Mouse (Mus musculus) brain, adult 2 months (tissue): ENCODE results near the gene Odc1.

Source experiments
- DNase-seq: peaks from one replicate; pipeline ENCODE4 v3.0.0; 2011; ENCODE audit warnings: low read depth, low spot score

Gene Odc1

GRCm38 (mm10) chr12:17549421-17549820, 4.8 kb downstream of the Odc1 start:
- peak; percentile 49 for DNase-seq

DNA sequence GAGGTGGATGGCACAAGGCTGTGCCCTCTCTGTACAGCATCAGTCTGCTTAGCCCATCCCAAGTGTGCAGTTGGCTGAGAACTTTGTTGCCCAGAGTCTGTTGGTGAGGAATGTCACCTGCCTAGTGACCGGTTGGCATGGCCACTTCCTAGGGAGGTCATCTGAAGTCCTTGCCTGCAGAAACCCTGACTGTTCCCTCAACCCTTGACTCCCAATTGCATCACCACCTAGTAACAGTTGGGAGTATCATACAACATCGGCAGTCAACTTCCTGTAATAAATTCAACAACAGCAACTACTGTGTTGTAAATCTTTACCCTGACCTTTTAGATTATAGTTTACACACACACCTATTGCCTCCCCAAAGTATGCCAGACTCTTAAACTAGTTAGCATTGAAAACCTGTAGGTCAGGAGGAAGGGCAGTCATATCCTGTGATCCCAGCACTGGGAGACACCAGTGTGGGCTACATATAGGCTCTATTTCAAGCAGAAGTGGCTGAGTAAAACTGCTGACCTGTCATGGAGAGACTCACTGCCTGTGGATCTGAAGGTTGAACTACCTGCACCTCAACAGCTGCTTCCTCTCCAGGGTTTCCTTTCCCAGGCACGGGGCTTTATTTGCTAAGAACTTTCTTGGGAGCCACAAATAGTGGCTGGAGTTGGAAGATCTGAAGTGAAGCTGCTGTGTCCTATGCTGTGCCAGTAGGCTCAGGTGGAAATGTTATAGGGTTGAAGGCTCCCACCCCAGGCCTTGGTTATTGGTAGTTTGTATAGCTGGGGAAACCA, 6.8 kb downstream of the Odc1 start:
- no peak for DNase-seq

DNA sequence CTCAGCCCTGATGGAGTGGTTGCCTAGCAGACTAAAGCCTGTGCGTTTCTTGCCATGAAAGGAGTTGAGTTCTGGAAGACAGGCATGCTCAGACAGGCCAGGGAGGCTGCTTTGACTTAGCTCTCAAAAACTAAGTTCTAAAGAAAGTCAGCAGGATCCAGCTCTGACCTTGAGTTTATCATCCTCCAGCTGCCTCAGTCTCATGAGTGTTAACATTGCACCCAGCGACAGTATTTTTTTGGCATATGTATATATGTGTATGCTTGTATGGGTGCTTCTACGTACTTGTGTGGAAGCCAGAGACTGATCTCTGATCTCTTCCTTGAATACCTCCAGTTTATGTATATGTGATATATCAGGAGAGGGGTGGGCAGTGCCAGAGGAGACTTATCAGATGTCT, 7.8 kb downstream of the Odc1 start:
- DNase-seq: no peak

- no peak for DNase-seq
Observed at GRCm38 (mm10) chr12:17552949-17553348, 8.4 kb downstream of the Odc1 start.

- DNase-seq: no peak
Observed at GRCm38 (mm10) chr12:17553627-17554026, 9.0 kb downstream of the Odc1 start.

DNA sequence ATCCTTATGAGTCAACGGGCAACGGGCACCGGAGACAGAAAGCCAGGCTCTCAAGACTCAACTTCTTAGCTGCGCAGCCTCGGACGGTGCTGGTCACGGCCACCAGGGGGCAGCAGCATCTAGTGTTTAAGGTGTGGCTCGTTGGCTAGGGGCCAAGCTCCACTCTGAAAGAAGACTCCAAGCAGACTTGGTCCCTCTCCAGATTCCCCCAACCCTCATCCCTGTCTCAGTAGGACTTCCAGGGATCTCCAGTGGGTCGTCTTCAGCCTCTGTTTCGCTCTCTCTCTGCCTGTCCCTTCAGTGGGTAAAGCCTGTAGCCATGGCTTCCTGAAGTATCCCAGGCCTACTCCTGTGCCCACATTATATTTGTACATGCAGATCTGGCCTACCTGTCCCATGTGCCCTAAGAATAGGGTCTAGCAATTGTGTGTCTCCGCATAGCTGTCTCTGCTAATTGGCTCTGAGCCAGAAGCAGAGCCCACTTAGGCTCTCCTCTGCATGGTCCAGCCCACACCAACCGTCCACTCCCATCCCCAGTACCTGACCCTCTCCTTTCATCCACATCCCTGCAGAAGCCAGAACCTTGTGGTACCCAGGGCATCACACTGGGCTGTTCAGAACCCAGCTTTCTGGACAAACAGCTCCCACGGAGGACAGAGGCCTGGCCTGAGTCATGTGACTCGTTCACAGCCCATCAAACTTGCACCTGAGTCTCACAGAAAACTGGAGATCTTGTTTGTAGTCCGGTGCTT, 9.8 kb downstream of the Odc1 start:
- DNase-seq: peak; percentile 91

DNA sequence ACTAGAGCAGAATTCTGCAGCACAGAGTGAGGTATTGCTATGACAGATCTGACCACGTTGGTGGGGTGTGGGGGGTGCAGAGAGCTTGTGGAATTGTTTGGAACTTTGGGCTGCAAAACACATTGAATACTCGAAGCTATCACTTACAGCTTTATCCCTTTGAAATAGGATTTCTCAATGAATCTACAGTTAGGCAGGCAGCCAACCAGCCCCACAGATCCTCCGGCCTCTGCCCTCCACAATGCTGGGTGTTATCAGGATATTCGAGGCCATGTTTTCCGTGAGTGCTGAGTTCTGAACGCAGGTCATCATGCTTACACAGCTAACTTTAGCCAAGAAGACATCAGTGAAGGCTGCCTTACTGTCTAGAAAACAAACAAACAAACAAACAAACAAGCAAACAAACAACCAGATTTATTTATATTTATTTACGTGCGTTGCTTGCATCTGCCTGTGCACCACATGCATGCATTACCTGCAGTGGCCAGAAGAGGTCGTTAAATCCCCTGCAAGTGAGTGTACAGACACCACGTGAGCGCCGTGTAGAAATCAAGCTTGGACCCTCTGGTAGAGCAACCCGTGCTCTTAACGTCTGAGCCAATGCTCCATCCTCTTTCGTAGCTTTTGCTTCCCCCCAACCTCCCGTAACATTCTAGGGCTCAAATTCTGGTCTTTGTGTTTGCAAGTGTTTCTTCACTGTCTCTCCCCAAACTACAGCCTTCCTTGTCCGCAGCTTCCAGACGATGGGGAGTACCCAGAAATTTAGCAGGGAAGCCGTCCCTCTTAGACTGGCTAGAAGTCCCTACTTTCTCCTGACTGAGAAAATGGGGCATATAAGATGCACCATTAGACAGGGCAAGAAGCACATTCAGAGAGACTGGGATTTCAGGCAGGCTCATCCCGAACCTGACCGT, 12.1 kb downstream of the Odc1 start:
- peak; percentile 95 for DNase-seq

DNA sequence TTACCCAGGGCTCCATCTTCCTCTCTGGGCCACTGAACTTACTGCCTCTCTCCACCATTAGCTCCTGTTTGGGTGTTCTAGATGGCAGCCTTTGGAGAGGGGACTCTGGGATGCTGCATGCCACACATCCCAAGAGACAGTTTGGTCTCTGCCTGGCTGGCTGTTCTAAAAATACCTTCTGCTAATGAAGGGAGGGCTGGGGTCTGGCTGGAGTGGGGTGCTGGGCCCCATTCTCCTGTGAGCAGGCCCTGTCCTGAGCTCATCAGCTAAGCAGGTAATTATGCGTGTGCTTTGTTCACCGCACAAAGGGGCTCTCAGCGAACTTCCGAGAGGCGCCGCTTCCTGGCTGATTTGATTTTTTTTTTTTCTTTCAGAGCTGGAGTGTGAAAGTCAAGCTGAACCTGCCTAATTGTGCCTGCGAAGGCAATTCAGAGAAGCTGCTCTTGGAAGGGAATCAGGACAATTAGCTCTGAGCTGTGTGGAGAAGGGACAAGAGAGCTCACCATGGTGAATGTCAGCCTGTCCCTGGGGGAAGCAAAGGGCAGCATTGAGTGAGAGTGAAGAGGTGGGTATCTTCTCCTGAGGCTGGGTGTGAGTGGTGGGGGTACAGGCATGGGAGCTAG, 12.9 kb downstream of the Odc1 start:
- peak; percentile 76 for DNase-seq

GRCm38 (mm10) chr12:17557967-17558345, 13.4 kb downstream of the Odc1 start:
- DNase-seq: peak; percentile 61

- no peak for DNase-seq
Observed at GRCm38 (mm10) chr12:17562396-17562795, 17.8 kb downstream of the Odc1 start.

DNA sequence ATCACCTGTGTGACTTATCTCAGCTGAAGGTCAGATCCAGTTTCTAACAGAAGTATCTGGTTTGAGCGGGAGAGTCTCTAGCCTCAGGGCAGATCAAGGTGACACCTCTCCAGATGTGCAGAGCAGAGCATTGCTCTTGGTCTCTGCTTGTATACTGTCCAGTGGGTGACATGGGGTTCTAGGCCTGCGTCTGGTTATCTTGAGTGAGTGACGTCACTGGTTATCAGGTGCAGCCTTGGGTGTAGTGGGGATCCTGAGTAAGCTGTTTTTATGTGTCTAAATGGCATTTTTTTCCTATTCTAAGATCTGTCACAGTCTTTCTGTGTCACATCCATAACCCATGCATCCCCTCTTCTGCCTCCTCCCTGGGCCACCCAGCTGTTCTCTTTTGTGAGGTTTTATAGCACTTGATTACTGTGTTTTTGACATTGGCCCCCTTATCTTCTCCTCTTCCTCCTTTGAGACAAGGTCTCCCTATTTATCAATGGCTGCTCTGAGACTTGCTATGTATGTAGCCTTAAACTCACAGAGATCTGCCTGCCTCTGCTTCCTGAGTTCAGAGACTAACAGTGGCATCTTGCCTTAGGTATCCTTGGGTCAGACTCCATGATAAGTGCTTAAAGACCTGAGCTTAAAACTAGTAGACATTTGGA, 20.9 kb downstream of the Odc1 start:
- DNase-seq: no peak

GRCm38 (mm10) chr12:17566046-17566408, 21.4 kb downstream of the Odc1 start:
- DNase-seq: no peak

- DNase-seq: no peak
Observed at GRCm38 (mm10) chr12:17568564-17568963, 24.0 kb downstream of the Odc1 start.

DNA sequence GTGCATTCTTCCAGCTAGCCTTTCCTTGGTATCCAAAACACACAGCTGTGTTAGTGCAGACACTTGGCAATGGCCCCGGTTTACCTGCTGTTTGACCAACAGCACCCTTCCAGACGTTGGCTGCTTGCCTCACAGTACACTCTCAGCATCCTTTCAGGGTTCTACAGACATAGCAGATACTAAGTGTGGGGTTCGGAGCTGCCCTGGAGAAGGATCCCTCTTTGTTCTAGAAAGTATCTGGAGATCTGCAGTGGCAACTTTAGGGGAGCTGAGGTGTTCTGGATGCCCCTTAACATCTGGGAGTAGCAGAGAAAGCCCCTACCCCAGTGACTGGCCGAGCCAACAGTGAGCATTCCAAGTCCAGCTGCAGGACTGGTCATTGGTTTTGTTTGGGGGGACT, 30.0 kb downstream of the Odc1 start:
- no peak for DNase-seq

DNA sequence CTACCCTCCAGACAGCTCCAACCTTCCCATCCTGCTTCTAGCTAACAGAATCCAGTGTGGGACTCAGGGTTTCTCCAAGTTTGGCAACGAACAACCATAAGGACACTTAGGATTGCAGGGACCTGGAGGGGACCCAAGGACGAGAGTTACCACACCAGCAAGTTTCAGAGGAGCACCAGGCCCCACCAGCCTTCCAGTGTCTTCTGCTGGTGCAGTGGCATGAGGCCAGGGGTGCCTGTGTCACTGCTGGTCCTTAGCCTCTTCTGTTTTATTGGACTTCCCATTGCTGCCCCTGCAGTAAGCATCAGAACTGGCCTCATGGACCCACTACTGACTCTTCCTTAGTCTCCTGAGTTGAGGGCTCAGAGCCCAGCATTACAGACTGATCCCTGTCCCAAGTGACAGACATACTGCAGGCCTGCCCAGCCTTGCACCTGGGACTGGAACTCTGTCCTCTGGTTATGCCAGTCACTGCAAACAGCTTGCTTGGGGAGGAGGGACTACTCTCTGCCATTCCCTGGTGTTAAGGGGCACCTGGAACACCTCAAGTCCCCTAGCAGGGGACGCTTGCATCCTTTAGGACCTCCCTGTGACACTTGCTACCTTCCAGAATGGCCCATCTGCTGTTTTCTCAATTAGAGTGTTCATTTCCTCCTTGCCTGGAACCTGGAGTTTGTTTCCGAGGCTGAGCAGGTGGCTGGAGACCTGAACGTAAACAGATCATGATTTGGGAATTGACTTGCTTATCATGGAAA, 30.7 kb downstream of the Odc1 start:
- peak; percentile 83 for DNase-seq

GRCm38 (mm10) chr12:17576041-17576440, 31.4 kb downstream of the Odc1 start:
- DNase-seq: peak; percentile 69

DNA sequence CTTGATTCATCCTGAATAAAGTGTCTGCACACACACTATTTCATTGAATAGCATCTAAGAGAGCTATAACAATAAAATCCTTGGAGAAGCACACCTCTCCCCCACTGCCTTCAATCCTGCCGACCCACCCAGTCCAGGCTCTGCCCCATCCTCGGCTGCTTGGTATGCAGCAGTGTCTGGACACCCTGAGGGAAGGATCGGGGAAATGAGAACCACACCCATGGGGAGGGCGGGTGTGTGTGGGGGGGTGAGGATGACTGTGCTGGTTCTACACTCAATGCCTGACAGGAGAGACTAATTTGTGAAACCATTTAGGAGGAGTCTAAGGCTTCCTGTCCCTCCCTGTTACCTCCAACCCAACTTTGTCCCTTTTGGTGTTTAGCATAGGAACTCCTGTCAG, 34.0 kb downstream of the Odc1 start:
- DNase-seq: no peak

GRCm38 (mm10) chr12:17581001-17581400, 36.4 kb downstream of the Odc1 start:
- no peak for DNase-seq

DNA sequence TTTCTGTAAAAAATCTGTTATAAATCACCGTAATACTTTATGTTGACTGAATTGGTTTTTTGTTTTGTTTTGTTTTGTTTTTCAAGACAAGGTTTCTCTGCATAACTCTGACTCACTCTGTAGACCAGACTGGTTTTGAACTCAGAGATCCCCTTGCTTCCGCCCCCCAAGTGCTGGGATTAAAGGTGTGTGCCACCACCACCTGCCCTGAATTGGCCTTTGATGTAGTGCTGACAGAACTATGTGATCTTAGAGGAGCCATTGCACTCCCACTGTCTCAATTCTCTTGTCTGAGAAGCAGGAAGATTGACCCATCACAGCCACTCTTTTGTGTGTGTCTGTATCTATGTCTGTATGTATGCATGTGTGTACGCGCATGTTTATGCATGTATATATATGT, 37.8 kb downstream of the Odc1 start:
- DNase-seq: no peak

- peak; percentile 49 for DNase-seq
Observed at GRCm38 (mm10) chr12:17583860-17584259, 39.3 kb downstream of the Odc1 start.
